Mouse (Mus musculus) lung, adult 2 months (tissue): ENCODE measurements around the gene Mmp17. TPM values are rescaled to one million over a fixed set of nuclear protein-coding genes. Genes with fewer than 3 reads are reported as not detected.
"Not testable (repeated sequence)": the region's sequence is repeated elsewhere in the genome, so short reads cannot be mapped to it uniquely, and the experiment has no call there.

Experiments used
- DNase-seq: peaks from one replicate; pipeline ENCODE4 v3.0.0; 2022
- H3K4me1 ChIP-seq: fragments of 200-500 bp; 2 replicates; pipeline ENCODE4 v1.6.1; 2011; ENCODE audit warnings: low read length; ENCODE audit not compliant: control insufficient read depth, insufficient read depth
- H3K4me3 ChIP-seq: fragments of 200-500 bp; replicated peaks from 2 replicates; pipeline ENCODE3; 2011; ENCODE audit warnings: low read depth, mild to moderate bottlenecking, control low read depth, low read length; ENCODE audit errors: extremely low read depth
- CTCF ChIP-seq: fragments of 200-500 bp; IDR thresholded peaks from 2 replicates; pipeline ENCODE4 v1.5.1; 2011; ENCODE audit warnings: mild to moderate bottlenecking, low read length, control low read depth; ENCODE audit not compliant: insufficient read depth
- POLR2A ChIP-seq: fragments of 200-500 bp; IDR thresholded peaks from 2 replicates; pipeline ENCODE4 v1.6.1; 2011; ENCODE audit warnings: low read depth, mild to moderate bottlenecking, control low read depth, low read length, borderline replicate concordance; ENCODE audit errors: extremely low read depth
- WGBS: fragments of 180-500 bp; shearing (Covaris S2); methylation state at CpG from one replicate; pipeline ENCODE4 v1.1.7; 2018; 5-methylcytosine and 5-hydroxymethylcytosine counted together
- polyA plus RNA-seq: library from polyadenylated mRNA; depleted of rRNA; stranded (reverse); fragments of >200 nt; gene quantifications from 2 replicates; pipeline ENCODE4 v1.2.3, GENCODE M21; 2012

The Mmp17 gene
- polyA plus RNA-seq, 1 experiment = 2.6 TPM

DNA sequence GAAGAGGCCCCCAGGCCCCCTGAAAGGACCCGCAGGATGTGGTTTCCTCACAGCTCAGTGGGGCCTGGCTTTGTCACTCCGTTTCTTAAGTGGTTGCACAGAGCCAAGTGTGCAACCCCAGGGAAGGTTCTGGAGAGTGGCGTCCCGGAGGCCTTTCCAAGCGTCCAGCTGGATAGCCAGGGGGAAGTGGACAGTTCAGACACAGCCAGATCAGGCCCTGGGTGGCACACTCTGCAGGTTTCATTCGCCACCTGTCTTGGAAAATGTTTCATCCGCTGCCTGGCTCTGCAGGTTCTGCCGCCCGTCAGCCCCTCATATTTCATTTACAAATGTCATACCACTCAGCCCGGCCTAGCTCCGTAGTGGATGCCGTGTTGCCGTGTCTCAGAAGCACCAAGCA is 2.5 kb downstream of the Mmp17 start:
- H3K4me1 ChIP-seq = peaks cover 4% of the 10 kb centered on the region; the same call in 1 of the 2 replicates
- WGBS = 56% methylated on average over 13 of the region's 13 CpGs
- TF ChIP-seq POLR2A = no peak
- no peak for TF ChIP-seq CTCF
- H3K4me3 ChIP-seq = no peak overlapping the region
- no peak for DNase-seq

DNA sequence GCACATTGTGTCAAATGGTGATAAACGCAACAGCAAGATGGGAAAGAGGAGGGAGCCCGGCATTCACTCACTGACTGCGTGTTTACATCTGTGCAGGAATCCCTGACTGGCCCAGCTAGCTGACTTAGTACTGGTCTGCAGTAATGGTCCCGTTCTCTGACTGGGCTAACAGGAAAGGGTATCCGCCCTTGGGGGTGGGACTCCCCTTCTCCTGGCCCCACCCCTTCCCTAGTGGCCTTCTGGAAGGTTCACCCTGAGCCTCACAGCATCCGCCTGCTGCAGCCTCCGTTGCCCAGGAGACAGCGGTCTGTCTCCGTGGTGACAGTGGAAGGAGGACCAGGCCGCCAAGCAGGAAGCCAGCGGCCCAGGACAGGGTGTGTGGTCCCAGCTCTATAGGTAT is 6.9 kb downstream of the Mmp17 start:
- TF ChIP-seq CTCF = no peak
- no peak for TF ChIP-seq POLR2A
- WGBS = 17% methylated on average over 11 of the region's 11 CpGs

DNA sequence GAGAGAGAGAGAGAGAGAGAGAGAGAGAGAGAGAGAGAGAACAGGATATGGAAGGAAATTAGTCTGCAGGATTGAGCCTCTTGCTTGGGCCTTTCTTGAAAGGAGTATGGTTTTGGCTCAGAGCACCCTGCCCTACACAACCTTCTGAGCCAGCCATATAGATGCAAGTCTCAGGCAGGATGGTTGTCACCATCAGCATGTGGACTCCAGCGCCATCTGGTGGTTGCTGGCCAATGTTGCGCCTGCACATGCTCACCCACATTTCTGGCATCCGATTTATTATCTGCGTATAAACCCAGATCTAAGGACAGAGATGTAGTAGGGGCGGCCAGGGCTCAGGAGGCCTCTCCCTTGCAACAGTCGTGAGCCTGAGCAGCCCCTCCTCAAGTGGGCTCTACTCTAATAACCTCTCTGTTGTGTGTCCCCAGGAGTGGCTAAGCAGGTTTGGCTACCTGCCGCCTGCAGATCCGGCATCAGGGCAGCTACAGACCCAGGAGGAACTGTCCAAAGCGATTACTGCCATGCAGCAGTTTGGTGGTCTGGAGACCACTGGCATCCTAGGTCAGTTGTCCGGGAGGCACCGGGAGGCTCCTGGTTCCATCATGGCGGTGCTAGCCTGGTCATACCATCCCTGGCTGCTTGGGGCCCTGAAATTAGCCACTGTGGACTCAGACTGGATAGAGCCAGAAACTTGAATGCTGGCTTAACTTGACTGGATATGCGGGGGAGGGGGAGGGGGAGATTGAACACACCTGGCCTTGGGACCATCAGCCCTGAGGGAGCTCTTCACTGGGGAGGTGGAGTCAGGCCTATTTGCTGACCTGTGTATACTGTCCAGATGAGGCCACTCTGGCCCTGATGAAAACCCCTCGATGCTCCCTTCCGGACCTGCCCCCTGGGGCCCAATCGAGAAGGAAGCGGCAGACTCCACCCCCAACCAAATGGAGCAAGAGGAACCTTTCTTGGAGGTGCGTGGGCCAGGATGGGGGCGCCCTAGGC is 10.4 kb downstream of the Mmp17 start:
- peak; percentile 77 for DNase-seq
- TF ChIP-seq CTCF (peak; percentile 100), POLR2A (no peak)
- Histone ChIP-seq H3K4me1 (no peaks in the 10 kb centered on the region), H3K4me3 (no peak overlapping the region)
- 35% methylated on average over 19 of the region's 19 CpGs for WGBS

More for the DNA sequence above, 6.9 kb downstream of the Mmp17 start:
- DNase-seq = no peak
- Histone ChIP-seq H3K4me1 (peaks cover under 1% of the 10 kb centered on the region; the same call in 1 of the 2 replicates), H3K4me3 (no peak overlapping the region)

DNA sequence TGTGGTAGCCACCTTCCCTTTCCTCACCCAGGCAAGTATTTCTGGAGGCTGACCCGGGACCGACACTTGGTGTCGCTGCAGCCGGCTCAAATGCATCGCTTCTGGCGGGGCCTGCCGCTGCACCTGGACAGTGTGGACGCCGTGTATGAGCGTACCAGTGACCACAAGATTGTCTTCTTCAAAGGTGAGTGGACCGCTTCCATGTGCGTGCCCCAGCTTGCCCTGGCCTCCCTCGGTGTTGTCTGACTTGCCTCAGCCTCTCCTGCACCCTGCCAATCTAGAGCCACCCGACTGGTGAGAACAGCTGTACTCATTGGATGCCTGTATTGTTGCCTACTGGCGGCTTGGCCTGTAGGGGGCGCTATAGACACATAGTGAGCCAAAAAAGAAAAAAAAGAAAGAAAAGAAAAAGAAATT is 18.1 kb downstream of the Mmp17 start:
- Histone ChIP-seq H3K4me3 (no peak overlapping the region), H3K4me1 (no peaks in the 10 kb centered on the region)
- peak; percentile 4; the same call in 1 of the 2 replicates for TF ChIP-seq CTCF
- TF ChIP-seq POLR2A = no peak
- 40% methylated on average over 16 of the region's 16 CpGs for WGBS
- DNase-seq = peak; percentile 8

DNA sequence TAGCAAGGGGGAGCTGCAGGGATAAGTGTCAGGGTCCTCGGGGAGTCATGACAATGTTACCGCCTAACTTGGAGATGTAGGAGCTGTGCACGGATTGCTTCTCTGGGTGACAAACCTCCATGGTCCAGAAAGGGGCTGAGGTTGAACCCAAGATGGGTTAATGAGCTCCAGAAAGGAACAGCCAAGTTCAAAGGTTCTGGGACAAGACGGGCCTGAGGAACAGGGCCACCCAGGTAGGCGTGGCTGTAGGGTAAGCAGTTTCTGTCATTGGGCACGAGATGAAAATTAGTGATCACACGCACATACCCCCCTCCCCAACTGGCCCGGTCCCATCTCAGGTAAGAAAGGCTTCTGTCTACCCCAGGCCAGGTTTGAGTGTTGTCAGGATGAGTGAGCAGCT is 23.5 kb downstream of the Mmp17 start:
- TF ChIP-seq POLR2A (no peak), CTCF (no peak)
- WGBS = 84% methylated on average over 8 of the region's 8 CpGs
- Histone ChIP-seq H3K4me3 (no peak overlapping the region), H3K4me1 (no peaks in the 10 kb centered on the region)
- DNase-seq = no peak

DNA sequence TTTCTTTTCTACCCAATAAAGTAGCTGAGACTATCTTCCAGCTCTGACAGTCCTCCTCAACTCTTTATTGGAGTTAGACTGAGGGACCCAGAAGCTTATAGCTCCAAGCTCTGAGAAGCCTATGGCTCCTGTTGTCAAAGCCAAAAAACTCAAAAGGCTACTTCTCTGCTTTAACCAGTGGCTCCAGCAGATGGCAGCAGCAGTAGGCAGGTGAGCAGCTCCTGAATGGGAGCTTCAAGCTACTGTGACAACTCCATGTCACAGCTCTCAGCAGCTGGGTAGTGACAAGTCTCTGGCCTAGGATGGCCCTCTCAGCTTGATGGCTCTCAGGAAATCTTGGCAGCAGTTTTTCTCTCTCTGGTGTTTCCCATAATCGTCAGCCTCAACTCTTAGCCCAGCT is 27.1 kb downstream of the Mmp17 start:
- 0% methylated on average over 1 of the region's 1 CpGs for WGBS
- TF ChIP-seq POLR2A (no peak), CTCF (peak; percentile 73)
- DNase-seq = peak; percentile 51
- Histone ChIP-seq H3K4me3 (no peak overlapping the region), H3K4me1 (no peaks in the 10 kb centered on the region)

DNA sequence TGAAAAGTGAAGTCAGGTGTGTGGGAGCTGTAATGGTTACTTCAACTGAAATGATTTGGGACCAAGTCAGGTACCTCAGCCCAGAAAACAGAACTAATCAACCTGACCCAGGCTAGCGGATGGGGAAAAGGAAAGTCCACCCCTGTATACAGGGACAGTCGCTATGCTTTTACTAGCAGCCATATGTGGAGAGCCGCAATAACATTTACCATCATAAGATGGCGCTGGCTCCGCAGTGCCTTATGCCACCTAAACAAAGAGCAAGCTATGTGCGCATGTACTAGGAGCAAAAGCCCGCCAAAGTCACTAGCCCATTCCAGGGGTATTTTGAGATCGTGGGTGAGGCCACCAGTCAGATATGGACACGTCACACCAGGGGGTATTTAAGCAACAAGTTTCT is 36.6 kb downstream of the Mmp17 start:
- not testable (repeated sequence) for H3K4me1 ChIP-seq, DNase-seq, H3K4me3 ChIP-seq
- WGBS = 57% methylated on average over 9 of the region's 9 CpGs

DNA sequence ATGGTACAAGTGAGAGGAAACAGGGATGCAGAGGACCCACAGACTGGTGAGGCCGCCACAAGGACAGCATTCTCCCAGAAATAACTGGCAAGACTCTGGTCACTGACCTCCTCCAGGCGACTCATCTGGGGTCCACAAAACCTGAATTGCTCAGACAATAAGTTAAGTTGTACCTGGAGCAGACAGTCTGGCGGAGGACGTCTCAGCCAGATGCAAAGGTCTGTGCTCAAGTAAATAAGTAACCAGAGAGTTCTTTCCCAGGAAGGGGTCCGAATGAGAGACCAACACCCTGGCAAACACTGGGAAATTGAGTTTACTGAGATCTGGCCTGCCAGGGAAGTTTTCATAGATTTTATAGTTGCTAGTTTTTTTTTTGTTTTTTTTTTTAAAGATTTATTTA is 37.4 kb downstream of the Mmp17 start:
- WGBS = 76% methylated on average over 5 of the region's 5 CpGs
- H3K4me1 ChIP-seq = no peaks in the 10 kb centered on the region
- no peak for DNase-seq
- H3K4me3 ChIP-seq = no peak overlapping the region
- TF ChIP-seq CTCF (no peak), POLR2A (no peak)

DNA sequence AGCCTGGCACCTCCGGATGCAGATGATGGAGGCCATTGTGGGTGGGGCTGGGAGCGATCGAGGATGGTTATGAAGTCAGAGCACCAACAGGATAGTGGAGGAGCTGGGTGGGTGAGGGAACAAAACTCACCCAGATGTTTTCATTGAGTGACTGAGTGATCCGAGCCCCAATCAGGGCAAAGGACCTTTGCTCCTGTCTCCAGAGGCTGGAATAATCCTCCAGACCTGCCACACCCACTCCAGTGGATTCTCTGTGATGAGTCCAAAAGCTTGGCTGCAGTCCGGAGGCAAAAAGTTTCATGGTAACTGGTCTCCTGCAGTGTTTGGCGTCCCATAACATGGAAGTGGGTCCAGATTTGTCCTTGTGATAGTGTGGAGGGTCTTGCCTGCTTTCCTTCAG is 42.1 kb downstream of the Mmp17 start:
- Histone ChIP-seq H3K4me1 (no peaks in the 10 kb centered on the region), H3K4me3 (no peak overlapping the region)
- no peak for TF ChIP-seq POLR2A
- TF ChIP-seq CTCF = no peak
- WGBS = 80% methylated on average over 6 of the region's 6 CpGs
- DNase-seq = no peak

DNA sequence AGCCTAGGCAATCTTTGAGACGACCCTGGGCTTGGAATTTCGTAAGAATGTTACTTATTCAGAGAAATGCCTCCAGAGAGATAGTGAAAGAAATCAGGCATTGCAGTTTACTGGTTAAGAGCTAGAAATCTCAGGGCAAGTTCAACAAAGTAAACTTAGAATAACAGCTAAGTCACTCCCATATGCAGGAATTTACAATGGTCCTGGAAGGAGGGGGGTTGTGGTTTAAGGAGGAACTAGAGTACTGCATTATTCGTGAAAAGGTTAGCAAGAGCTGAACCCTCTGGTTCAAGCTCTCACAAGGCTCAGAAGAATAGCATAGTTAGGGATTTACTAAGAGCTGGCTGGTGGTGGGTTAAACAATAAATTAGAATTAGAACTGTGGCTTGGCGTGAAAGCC is 42.6 kb downstream of the Mmp17 start:
- not testable (repeated sequence) for H3K4me3 ChIP-seq, H3K4me1 ChIP-seq, DNase-seq
- WGBS = 58% methylated on average over 4 of the region's 4 CpGs

DNA sequence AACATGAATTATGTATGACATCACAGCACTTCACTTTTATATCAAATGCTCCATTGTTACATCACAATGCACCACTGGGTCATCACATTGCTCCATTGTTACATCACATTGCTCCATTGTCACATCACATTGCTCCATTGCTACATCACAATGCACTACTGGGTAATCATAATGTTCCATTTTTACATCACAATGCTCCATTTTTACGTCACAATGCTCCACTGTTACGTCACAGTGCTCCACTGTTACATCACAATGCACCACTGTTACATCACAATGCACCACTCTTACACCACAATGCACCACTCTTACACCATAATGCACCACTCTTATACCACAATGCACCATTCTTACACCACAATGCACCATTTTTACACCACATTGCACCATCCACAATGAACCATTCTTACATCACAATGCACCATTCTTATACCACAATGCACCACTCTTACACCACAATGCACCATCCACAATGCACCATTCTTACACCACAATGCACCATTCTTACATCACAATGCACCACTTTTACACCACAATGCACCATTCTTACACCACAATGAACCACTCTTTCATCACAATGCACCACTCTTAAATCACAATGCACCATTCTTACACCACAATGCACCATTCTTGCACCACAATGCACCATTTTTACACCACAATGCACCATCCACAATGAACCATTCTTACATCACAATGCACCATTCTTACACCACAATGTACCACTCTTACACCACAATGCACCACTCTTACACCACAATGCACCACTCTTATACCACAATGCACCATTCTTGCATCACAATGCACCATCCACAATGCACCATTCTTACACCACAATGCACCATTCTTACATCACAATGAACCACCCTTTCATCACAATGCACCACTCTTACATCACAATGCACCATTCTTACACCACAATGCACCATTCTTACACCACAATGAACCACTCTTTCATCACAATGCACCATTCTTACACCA is 48.6 kb downstream of the Mmp17 start:
- WGBS = 78% methylated on average over 2 of the region's 2 CpGs

More for the DNA sequence above, 48.6 kb downstream of the Mmp17 start:
- H3K4me3 ChIP-seq, DNase-seq, H3K4me1 ChIP-seq: not testable (repeated sequence)
